Mouse (Mus musculus): ENCODE measurements around the gene Dnase1l2. TPM values are rescaled to one million over a fixed set of nuclear protein-coding genes. Genes with fewer than 3 reads are reported as not detected.
A peak's percentile ranks its signal among the peaks of the same experiment; 100 is the strongest.

Dnase1l2 gene
- 5.7 and 6.6 TPM in 2 replicates for polyA plus RNA-seq (2015; fragmentation: Nextera tagmentation; extraction: Ambion mirVana)

- WGBS: 82% methylated on average over 7 of the region's 7 CpGs
- no peak for ATAC-seq (replicated peaks)
- H3K27me3 ChIP-seq: no peaks in the 10 kb centered on the region
- no peak within 1 kb of the TSS for H3K9ac ChIP-seq (replicated peaks)
- peaks cover 70% of the 10 kb centered on the region for H3K36me3 ChIP-seq
- no peaks in the 10 kb centered on the region for H3K4me1 ChIP-seq
- H3K27ac ChIP-seq (replicated peaks): no peak within 1 kb of the TSS
- H3K9me3 ChIP-seq: no peaks in the 10 kb centered on the region
- H3K4me2 ChIP-seq (replicated peaks): no peak within 1 kb of the TSS
- no peak within 1 kb of the TSS for H3K4me3 ChIP-seq
These were observed at the start of gene Dnase1l2 for GRCm38 (mm10) chr17:24442632-24443155. Dnase1l2 (minus strand) TSS chr17:24443105.

GRCm38 (mm10) chr17:24490399-24490798 lies 47.5 kb upstream of the Dnase1l2 start:
- 57% methylated on average over 4 of the region's 4 CpGs for WGBS
- no peaks in the 10 kb centered on the region for H3K27me3 ChIP-seq
- no peak overlapping the region for H3K9ac ChIP-seq (replicated peaks)
- peak overlapping the region; percentile 79 for H3K4me3 ChIP-seq
- H3K27ac ChIP-seq (replicated peaks): peak overlapping the region; percentile 91
- H3K4me2 ChIP-seq (replicated peaks): peak overlapping the region; percentile 69; the same call in 1 of the 2 replicates
- H3K4me1 ChIP-seq: peaks cover 39% of the 10 kb centered on the region
- H3K36me3 ChIP-seq: no peaks in the 10 kb centered on the region
- no peak for ATAC-seq (replicated peaks)
- H3K9me3 ChIP-seq: no peaks in the 10 kb centered on the region

GRCm38 (mm10) chr17:24489265-24490030 lies 46.5 kb upstream of the Dnase1l2 start:
- WGBS: 17% methylated on average over 19 of the region's 19 CpGs
- ATAC-seq (replicated peaks): peak; percentile 29
- Histone ChIP-seq H3K4me1 (peaks cover 37% of the 10 kb centered on the region), H3K4me3 (peak overlapping the region; percentile 79), H3K27me3 (no peaks in the 10 kb centered on the region), H3K27ac (replicated peaks) (peak overlapping the region; percentile 91), H3K4me2 (replicated peaks) (peak overlapping the region; percentile 69), H3K9me3 (no peaks in the 10 kb centered on the region), H3K36me3 (no peaks in the 10 kb centered on the region), H3K9ac (replicated peaks) (peak overlapping the region; percentile 93)

- WGBS: 0% methylated on average over 38 of the region's 81 CpGs
- Histone ChIP-seq H3K4me3 (peak overlapping the region; percentile 79), H3K27me3 (no peaks in the 10 kb centered on the region), H3K9me3 (no peaks in the 10 kb centered on the region), H3K4me1 (peaks cover 37% of the 10 kb centered on the region), H3K36me3 (no peaks in the 10 kb centered on the region), H3K4me2 (replicated peaks) (peak overlapping the region; percentile 69), H3K27ac (replicated peaks) (peak overlapping the region; percentile 91), H3K9ac (replicated peaks) (peak overlapping the region; percentile 93)
- peak; percentile 67 for ATAC-seq (replicated peaks)
These were observed 45.9 kb upstream of the Dnase1l2 start for GRCm38 (mm10) chr17:24488662-24489264.

- Histone ChIP-seq H3K27me3 (no peaks in the 10 kb centered on the region), H3K9ac (replicated peaks) (peak within 1 kb of the TSS; percentile 93), H3K4me2 (replicated peaks) (peak within 1 kb of the TSS; percentile 69), H3K4me1 (peaks cover 37% of the 10 kb centered on the region), H3K27ac (replicated peaks) (peak within 1 kb of the TSS; percentile 91), H3K36me3 (no peaks in the 10 kb centered on the region), H3K4me3 (peak within 1 kb of the TSS; percentile 79), H3K9me3 (no peaks in the 10 kb centered on the region)
- under 1% methylated on average over 43 of the region's 45 CpGs for WGBS
- peak; percentile 73 for ATAC-seq (replicated peaks)
These were observed 45.3 kb upstream of the Dnase1l2 start, which contains the start of gene Caskin1 for GRCm38 (mm10) chr17:24488186-24488661. Caskin1 (plus strand) TSS chr17:24488601.

- H3K4me1 ChIP-seq: peaks cover 29% of the 10 kb centered on the region
- no peak overlapping the region for H3K4me3 ChIP-seq
- ATAC-seq (replicated peaks): no peak
- H3K9me3 ChIP-seq: no peaks in the 10 kb centered on the region
- H3K9ac ChIP-seq (replicated peaks): 0 out of 2 replicates have a peak overlapping the region, but pooled peaks have one; percentile 8
- 46% methylated on average over 11 of the region's 11 CpGs for WGBS
- no peaks in the 10 kb centered on the region for H3K36me3 ChIP-seq
- peak overlapping the region; percentile 62 for H3K27ac ChIP-seq (replicated peaks)
- no peaks in the 10 kb centered on the region for H3K27me3 ChIP-seq
- no peak overlapping the region for H3K4me2 ChIP-seq (replicated peaks)
These were observed 42.4 kb upstream of the Dnase1l2 start for GRCm38 (mm10) chr17:24485090-24485860.

GRCm38 (mm10) chr17:24483495-24483894 lies 40.6 kb upstream of the Dnase1l2 start:
- Histone ChIP-seq H3K4me3 (no peak overlapping the region), H3K9ac (replicated peaks) (no peak overlapping the region), H3K27ac (replicated peaks) (no peak overlapping the region), H3K27me3 (no peaks in the 10 kb centered on the region), H3K4me1 (peaks cover 19% of the 10 kb centered on the region), H3K4me2 (replicated peaks) (no peak overlapping the region), H3K36me3 (no peaks in the 10 kb centered on the region), H3K9me3 (no peaks in the 10 kb centered on the region)
- no peak for ATAC-seq (replicated peaks)
- 94% methylated on average over 3 of the region's 3 CpGs for WGBS

- WGBS: 94% methylated on average over 20 of the region's 20 CpGs
- no peak for ATAC-seq (replicated peaks)
- no peak overlapping the region for H3K9ac ChIP-seq (replicated peaks)
These were observed 38.3 kb upstream of the Dnase1l2 start for GRCm38 (mm10) chr17:24481027-24481815.

GRCm38 (mm10) chr17:24480201-24480826 lies 37.4 kb upstream of the Dnase1l2 start:
- Histone ChIP-seq H3K4me1 (peaks cover 17% of the 10 kb centered on the region), H3K9ac (replicated peaks) (no peak overlapping the region), H3K4me3 (no peak overlapping the region), H3K9me3 (no peaks in the 10 kb centered on the region), H3K4me2 (replicated peaks) (no peak overlapping the region), H3K36me3 (peaks cover 21% of the 10 kb centered on the region), H3K27me3 (no peaks in the 10 kb centered on the region), H3K27ac (replicated peaks) (no peak overlapping the region)
- no peak for ATAC-seq (replicated peaks)
- 51% methylated on average over 3 of the region's 3 CpGs for WGBS

More at GRCm38 (mm10) chr17:24481027-24481815, 38.3 kb upstream of the Dnase1l2 start:
- Histone ChIP-seq H3K4me3 (no peak overlapping the region), H3K4me1 (peaks cover 23% of the 10 kb centered on the region), H3K4me2 (replicated peaks) (no peak overlapping the region), H3K27ac (replicated peaks) (no peak overlapping the region), H3K36me3 (peaks cover 12% of the 10 kb centered on the region), H3K9me3 (no peaks in the 10 kb centered on the region), H3K27me3 (no peaks in the 10 kb centered on the region)

- Histone ChIP-seq H3K4me3 (peak overlapping the region; percentile 90), H3K27me3 (no peaks in the 10 kb centered on the region), H3K4me1 (peaks cover 15% of the 10 kb centered on the region), H3K9me3 (no peaks in the 10 kb centered on the region), H3K4me2 (replicated peaks) (peak overlapping the region; percentile 53; the same call in 1 of the 2 replicates), H3K36me3 (peaks cover 29% of the 10 kb centered on the region), H3K27ac (replicated peaks) (no peak overlapping the region), H3K9ac (replicated peaks) (no peak overlapping the region)
- WGBS: 21% methylated on average over 1 of the region's 1 CpGs
- ATAC-seq (replicated peaks): no peak
These were observed 36.5 kb upstream of the Dnase1l2 start for GRCm38 (mm10) chr17:24479431-24479830.
